Mouse (Mus musculus) neural tube, embryonic 15.5 days (tissue): ENCODE results near the gene Ccl26. TPM values are rescaled to one million over a fixed set of nuclear protein-coding genes. Genes with fewer than 3 reads are reported as not detected.

Experiments
- ATAC-seq: fragments of 200-750 bp; cut with Nextera tagmentation; 2 replicates; pipeline ENCODE4 v1.8.0; 2017; ENCODE audit warnings: mild to moderate bottlenecking, moderate TSS enrichment, moderate library complexity; ENCODE audit not compliant: low FRiP score
- H3K27ac ChIP-seq: fragments of 300-500 bp; sonication (generic); replicated peaks from 2 replicates; pipeline ENCODE4 v1.5.1; 2015; ENCODE audit warnings: mild to moderate bottlenecking, inconsistent platforms
- H3K27me3 ChIP-seq: fragments of 300-500 bp; sonication (generic); replicated peaks from 2 replicates; pipeline ENCODE4 v1.6.1; 2015; ENCODE audit warnings: inconsistent platforms
- H3K36me3 ChIP-seq: fragments of 300-500 bp; sonication (generic); 2 replicates; pipeline ENCODE4 v1.6.1; 2015; ENCODE audit warnings: inconsistent platforms
- H3K4me1 ChIP-seq: fragments of 300-500 bp; sonication (generic); 2 replicates; pipeline ENCODE4 v1.6.1; 2015; ENCODE audit warnings: inconsistent platforms
- H3K4me2 ChIP-seq: fragments of 300-500 bp; sonication (generic); 2 replicates; pipeline ENCODE4 v1.6.1; 2015; ENCODE audit warnings: inconsistent platforms, mild to moderate bottlenecking, moderate library complexity
- H3K4me3 ChIP-seq: fragments of 300-500 bp; sonication (generic); replicated peaks from 2 replicates; pipeline ENCODE4 v1.5.1; 2015; ENCODE audit warnings: mild to moderate bottlenecking, inconsistent platforms
- H3K9ac ChIP-seq: fragments of 300-500 bp; sonication (generic); replicated peaks from 2 replicates; pipeline ENCODE4 v1.6.1; 2015; ENCODE audit warnings: mild to moderate bottlenecking, inconsistent platforms
- H3K9me3 ChIP-seq: fragments of 300-500 bp; sonication (generic); replicated peaks from 2 replicates; pipeline ENCODE4 v1.6.1; 2016; ENCODE audit warnings: inconsistent platforms
- WGBS: fragments of 180-500 bp; shearing (Covaris S2); methylation state at CpG from one replicate; pipeline ENCODE4 v1.1.7; 2015; ENCODE audit warnings: mixed read lengths; 5-methylcytosine and 5-hydroxymethylcytosine counted together
- polyA plus RNA-seq: library from polyadenylated mRNA; unstranded; fragments of >200 nt; fragmentation: Nextera tagmentation; extraction: Ambion mirVana; gene quantifications from 2 replicates; pipeline ENCODE4 v1.2.1, GENCODE M21; 2015

Ccl26 gene
- polyA plus RNA-seq, 1 experiment from 2014 or later, result not detected

DNA sequence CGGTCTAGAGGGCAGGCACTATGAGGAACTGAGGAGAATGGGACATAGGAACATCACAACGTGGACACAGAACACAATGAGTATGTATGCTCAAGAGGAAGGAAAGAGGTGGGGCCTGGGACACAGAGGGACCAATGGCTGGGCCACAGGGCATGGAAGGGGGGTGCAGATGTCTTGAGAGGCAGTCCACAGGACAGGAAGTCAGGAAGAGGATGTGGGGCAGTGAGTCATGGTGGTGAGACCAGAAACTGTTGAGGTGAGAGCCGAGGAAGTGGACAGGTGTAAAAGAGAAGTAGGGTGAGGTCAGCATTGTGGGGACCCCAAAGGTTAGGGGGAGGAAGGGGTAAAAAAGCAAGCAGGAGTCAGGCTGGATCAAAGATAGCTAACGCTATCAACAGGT is 26.0 kb downstream of the Ccl26 start:
- no peak for ATAC-seq
- Histone ChIP-seq H3K27me3 (no peaks in the 10 kb centered on the region), H3K9ac (no peak overlapping the region), H3K4me2 (no peak overlapping the region), H3K9me3 (no peaks in the 10 kb centered on the region), H3K27ac (no peak overlapping the region), H3K4me3 (no peak overlapping the region), H3K36me3 (no peaks in the 10 kb centered on the region), H3K4me1 (0 out of 2 replicates have a peak, but pooled peaks cover 5% of the 10 kb centered on the region)
- WGBS, result 80% methylated on average over 4 of the region's 4 CpGs

DNA sequence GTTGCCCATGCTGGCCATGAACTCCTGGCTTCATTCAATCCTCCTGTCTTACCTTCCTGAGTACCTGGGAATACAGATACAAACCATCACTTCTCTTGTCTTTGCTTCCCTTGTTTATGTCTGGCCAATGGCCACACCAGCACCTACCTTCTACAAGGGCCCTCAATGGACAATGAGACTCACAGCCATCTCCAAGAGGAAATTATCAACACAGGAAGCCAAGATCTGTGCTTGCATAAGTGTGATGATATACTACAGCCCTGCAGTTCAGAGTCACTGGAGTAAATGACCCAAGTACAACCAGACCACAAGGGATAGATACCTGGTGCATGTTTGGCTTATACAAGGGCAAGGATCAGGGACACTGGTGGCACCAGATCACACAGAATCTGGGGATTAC is 27.5 kb downstream of the Ccl26 start:
- H3K4me2 ChIP-seq, result no peak overlapping the region
- H3K27me3 ChIP-seq, result no peaks in the 10 kb centered on the region
- no peak overlapping the region for H3K4me3 ChIP-seq
- H3K9me3 ChIP-seq, result no peaks in the 10 kb centered on the region
- H3K27ac ChIP-seq, result no peak overlapping the region
- 0 out of 2 replicates have a peak, but pooled peaks cover 5% of the 10 kb centered on the region for H3K4me1 ChIP-seq
- H3K9ac ChIP-seq, result no peak overlapping the region
- no peak for ATAC-seq
- H3K36me3 ChIP-seq, result no peaks in the 10 kb centered on the region

GRCm38 (mm10) chr5:135533431-135533830 is 29.9 kb downstream of the Ccl26 start:
- Histone ChIP-seq H3K9me3 (no peaks in the 10 kb centered on the region), H3K27me3 (no peaks in the 10 kb centered on the region), H3K27ac (peak overlapping the region; percentile 18; the same call in 1 of the 2 replicates), H3K4me1 (0 out of 2 replicates have a peak, but pooled peaks cover 5% of the 10 kb centered on the region), H3K4me2 (no peak overlapping the region), H3K4me3 (no peak overlapping the region), H3K36me3 (no peaks in the 10 kb centered on the region), H3K9ac (no peak overlapping the region)
- WGBS, result 82% methylated on average over 10 of the region's 10 CpGs
- no peak for ATAC-seq

GRCm38 (mm10) chr5:135531306-135531845 is 32.0 kb downstream of the Ccl26 start:
- H3K4me1 ChIP-seq, result 0 out of 2 replicates have a peak, but pooled peaks cover 5% of the 10 kb centered on the region
- H3K4me3 ChIP-seq, result no peak overlapping the region
- no peak overlapping the region for H3K27ac ChIP-seq
- no peaks in the 10 kb centered on the region for H3K27me3 ChIP-seq
- H3K4me2 ChIP-seq, result no peak overlapping the region
- H3K36me3 ChIP-seq, result no peaks in the 10 kb centered on the region
- H3K9me3 ChIP-seq, result no peaks in the 10 kb centered on the region
- H3K9ac ChIP-seq, result no peak overlapping the region
- no peak for ATAC-seq
- 84% methylated on average over 11 of the region's 11 CpGs for WGBS

GRCm38 (mm10) chr5:135529964-135530363 is 33.4 kb downstream of the Ccl26 start:
- H3K27me3 ChIP-seq, result no peaks in the 10 kb centered on the region
- H3K4me3 ChIP-seq, result no peak overlapping the region
- no peak overlapping the region for H3K9ac ChIP-seq
- no peak overlapping the region for H3K27ac ChIP-seq
- WGBS, result 93% methylated on average over 2 of the region's 2 CpGs
- H3K4me1 ChIP-seq, result peaks cover 8% of the 10 kb centered on the region; the same call in 1 of the 2 replicates
- no peak overlapping the region for H3K4me2 ChIP-seq
- no peaks in the 10 kb centered on the region for H3K9me3 ChIP-seq
- H3K36me3 ChIP-seq, result no peaks in the 10 kb centered on the region
- no peak for ATAC-seq

DNA sequence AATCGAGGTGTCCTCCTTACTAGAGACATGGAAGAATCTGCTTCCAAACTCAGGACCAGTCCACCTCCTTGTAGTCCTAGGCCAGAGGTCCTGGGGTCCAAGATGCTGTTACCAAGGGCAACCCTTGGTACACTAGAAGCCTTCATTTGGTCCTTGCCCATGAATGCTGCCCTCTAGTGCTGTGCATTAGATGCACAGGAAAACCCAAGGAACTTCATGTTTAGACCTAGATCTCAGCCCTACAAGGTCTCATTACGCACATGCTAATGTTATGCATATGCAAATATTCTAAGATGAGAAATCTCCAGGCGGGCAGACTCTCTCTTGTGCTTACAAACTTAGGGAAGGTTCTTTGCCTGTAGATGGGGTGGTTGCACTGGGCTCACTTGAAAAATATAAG is 34.1 kb downstream of the Ccl26 start:
- Histone ChIP-seq H3K9me3 (no peaks in the 10 kb centered on the region), H3K4me2 (no peak overlapping the region), H3K36me3 (no peaks in the 10 kb centered on the region), H3K4me1 (peaks cover 8% of the 10 kb centered on the region; the same call in 1 of the 2 replicates), H3K9ac (no peak overlapping the region), H3K27me3 (no peaks in the 10 kb centered on the region), H3K27ac (no peak overlapping the region), H3K4me3 (no peak overlapping the region)
- 80% methylated on average over 3 of the region's 3 CpGs for whole genome bisulfite sequencing
- no peak for ATAC-seq

- H3K36me3 ChIP-seq, result no peaks in the 10 kb centered on the region
- no peak overlapping the region for H3K4me2 ChIP-seq
- no peaks in the 10 kb centered on the region for H3K9me3 ChIP-seq
- WGBS, result 25% methylated on average over 7 of the region's 7 CpGs
- no peak overlapping the region for H3K9ac ChIP-seq
- H3K4me1 ChIP-seq, result peaks cover 4% of the 10 kb centered on the region; the same call in 1 of the 2 replicates
- H3K27ac ChIP-seq, result no peak overlapping the region
- H3K4me3 ChIP-seq, result no peak overlapping the region
- H3K27me3 ChIP-seq, result no peaks in the 10 kb centered on the region
- ATAC-seq, result no peak
These were observed 35.4 kb downstream of the Ccl26 start for GRCm38 (mm10) chr5:135527986-135528385.

DNA sequence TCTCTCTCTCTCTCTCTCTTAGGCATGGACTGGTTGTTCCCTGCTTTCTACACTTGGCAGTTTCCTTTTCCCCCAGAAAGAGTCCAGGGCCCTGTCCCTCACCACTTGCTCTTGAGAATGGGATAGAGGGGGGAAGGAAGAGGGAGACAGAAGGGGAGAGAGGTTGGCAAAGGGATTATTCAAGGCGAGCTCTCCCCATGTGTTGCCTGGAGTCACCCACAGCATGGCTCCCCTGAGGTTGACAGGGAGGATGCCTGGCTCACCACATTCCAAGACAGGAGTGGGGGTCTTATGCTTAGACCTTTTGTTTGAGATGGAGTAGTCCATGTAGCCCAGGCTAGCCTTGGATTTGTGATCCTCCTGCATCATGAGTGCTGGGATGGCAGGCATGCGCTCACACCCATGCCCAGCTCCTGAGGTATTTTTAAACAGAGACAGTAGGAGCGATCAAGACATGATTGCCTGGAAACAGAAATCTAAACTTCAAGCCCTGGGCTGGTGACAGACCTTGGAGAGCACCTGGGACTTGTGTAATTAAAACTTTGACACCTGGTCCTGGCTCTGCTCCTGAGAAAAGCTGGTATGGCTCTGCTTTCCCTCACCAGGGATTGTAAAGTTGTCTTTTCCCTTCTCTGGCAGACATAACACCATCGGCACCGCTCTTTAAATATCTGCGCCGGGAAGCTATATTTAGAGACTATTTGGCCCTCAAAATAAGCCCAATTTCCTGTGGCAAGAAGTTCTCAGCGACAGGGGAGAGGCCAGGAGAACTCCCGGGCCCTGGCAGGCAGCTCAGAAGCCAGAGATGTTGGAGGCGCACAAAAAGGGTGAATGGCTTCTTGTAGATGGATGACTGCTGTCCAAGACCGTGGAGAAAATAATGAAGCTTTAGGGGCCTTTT is 38.5 kb downstream of the Ccl26 start:
- H3K9me3 ChIP-seq, result no peaks in the 10 kb centered on the region
- H3K4me3 ChIP-seq, result no peak overlapping the region
- 73% methylated on average over 11 of the region's 11 CpGs for WGBS
- no peak overlapping the region for H3K4me2 ChIP-seq
- peak overlapping the region; percentile 30; the same call in 1 of the 2 replicates for H3K27ac ChIP-seq
- no peak for ATAC-seq
- H3K36me3 ChIP-seq, result no peaks in the 10 kb centered on the region
- H3K27me3 ChIP-seq, result no peaks in the 10 kb centered on the region
- H3K9ac ChIP-seq, result no peak overlapping the region
- H3K4me1 ChIP-seq, result peaks cover 4% of the 10 kb centered on the region; the same call in 1 of the 2 replicates

GRCm38 (mm10) chr5:135524087-135524486 is 39.3 kb downstream of the Ccl26 start:
- Histone ChIP-seq H3K4me1 (peaks cover 4% of the 10 kb centered on the region; the same call in 1 of the 2 replicates), H3K9me3 (no peaks in the 10 kb centered on the region), H3K4me3 (no peak overlapping the region), H3K9ac (no peak overlapping the region), H3K27me3 (no peaks in the 10 kb centered on the region), H3K36me3 (no peaks in the 10 kb centered on the region), H3K27ac (no peak overlapping the region), H3K4me2 (no peak overlapping the region)
- 89% methylated on average over 2 of the region's 2 CpGs for WGBS
- ATAC-seq, result no peak

GRCm38 (mm10) chr5:135522111-135522722 is 41.2 kb downstream of the Ccl26 start:
- 88% methylated on average over 9 of the region's 9 CpGs for WGBS
- Histone ChIP-seq H3K36me3 (no peaks in the 10 kb centered on the region), H3K9me3 (no peaks in the 10 kb centered on the region), H3K27ac (no peak overlapping the region), H3K4me3 (no peak overlapping the region), H3K4me1 (peaks cover 4% of the 10 kb centered on the region; the same call in 1 of the 2 replicates), H3K27me3 (no peaks in the 10 kb centered on the region), H3K9ac (no peak overlapping the region), H3K4me2 (no peak overlapping the region)
- no peak for ATAC-seq

GRCm38 (mm10) chr5:135517348-135517883 is 46.0 kb downstream of the Ccl26 start:
- no peak for ATAC-seq
- H3K27ac ChIP-seq, result no peak overlapping the region
- 77% methylated on average over 5 of the region's 5 CpGs for WGBS
- 0 out of 2 replicates have a peak, but pooled peaks cover 3% of the 10 kb centered on the region for H3K4me1 ChIP-seq
- H3K4me3 ChIP-seq, result no peak overlapping the region
- H3K9me3 ChIP-seq, result no peaks in the 10 kb centered on the region
- H3K4me2 ChIP-seq, result no peak overlapping the region
- no peaks in the 10 kb centered on the region for H3K27me3 ChIP-seq
- H3K9ac ChIP-seq, result no peak overlapping the region
- H3K36me3 ChIP-seq, result peaks cover 10% of the 10 kb centered on the region
